Mouse (Mus musculus): Measurements from ENCODE around the gene Dpep3. TPM values are rescaled to one million over a fixed set of nuclear protein-coding genes. Genes with fewer than 3 reads are reported as not detected.
"Not testable (repeated sequence)": the region's sequence is repeated elsewhere in the genome, so short reads cannot be mapped to it uniquely, and the experiment has no call there.

The Dpep3 gene
- polyA plus RNA-seq, 1 experiment, result 0.05 TPM

DNA sequence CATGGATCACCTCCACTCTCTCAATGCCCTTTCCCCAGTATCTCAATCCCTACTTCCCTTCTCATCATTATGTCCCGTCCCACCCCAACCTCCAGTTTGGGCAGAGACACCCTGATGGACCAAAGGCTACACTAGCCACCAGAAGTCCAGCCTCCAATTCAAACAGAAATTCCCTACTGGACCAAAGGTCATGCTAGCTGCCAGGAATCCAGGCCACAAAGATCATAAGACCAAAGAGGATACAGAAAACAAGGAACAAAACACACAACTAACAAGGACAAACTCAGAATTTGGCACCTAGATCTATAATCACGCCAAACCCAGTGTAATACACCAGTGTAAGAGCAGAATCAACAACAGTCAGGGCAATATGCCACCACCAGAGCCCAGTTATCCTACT is 19.7 kb upstream of the Dpep3 start:
- H3K36me3 ChIP-seq (ENCODE audit: control insufficient read depth, insufficient read depth, low read length), result no peaks in the 10 kb centered on the region
- no peak overlapping the region for H3K4me3 ChIP-seq (ENCODE audit: insufficient read depth, low read depth, low read length)
- no peak for TF ChIP-seq CTCF (conservative IDR thresholded peaks at IDR 0.05; ENCODE audit: insufficient read depth, insufficient read length, low read depth, low read length)
- TF ChIP-seq POLR2A (IDR thresholded peaks at IDR 0.05; ENCODE audit: low read depth, low read length), result no peak
- 72% methylated on average over 2 of the region's 2 CpGs for WGBS
- DNase-seq, result peak; percentile 81
- no peaks in the 10 kb centered on the region for H3K27me3 ChIP-seq (replicated peaks; ENCODE audit: control insufficient read depth, insufficient read depth, low read length)
- peak overlapping the region; percentile 45 for H3K27ac ChIP-seq (ENCODE audit: insufficient read depth, low read depth, low read length)
- 0 out of 2 replicates have a peak, but pooled peaks cover 2% of the 10 kb centered on the region for H3K4me1 ChIP-seq (ENCODE audit: control insufficient read depth, insufficient read depth, low read length)

DNA sequence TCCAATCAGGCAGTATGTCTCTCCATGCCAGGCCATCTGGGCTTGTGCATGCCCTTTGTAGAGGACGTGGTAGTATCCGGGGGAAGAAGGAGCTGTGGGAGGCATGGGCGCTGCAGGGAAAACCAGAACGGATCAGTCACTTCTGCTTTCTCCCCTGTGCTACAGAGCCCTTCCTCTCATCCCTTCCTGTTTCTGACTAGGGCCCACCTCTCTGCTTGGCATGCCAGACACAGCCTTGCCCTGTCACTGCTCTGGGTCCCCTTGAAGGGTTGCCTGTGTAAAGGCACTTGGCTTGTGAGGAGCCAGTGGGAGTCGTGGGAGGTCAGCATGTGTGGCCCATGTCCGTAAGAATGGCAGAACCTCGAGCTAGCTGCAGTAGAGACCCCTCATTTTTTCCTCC is 17.1 kb upstream of the Dpep3 start:
- Histone ChIP-seq H3K4me3 (ENCODE audit: insufficient read depth, low read depth, low read length) (no peak overlapping the region), H3K27me3 (replicated peaks; ENCODE audit: control insufficient read depth, insufficient read depth, low read length) (no peaks in the 10 kb centered on the region), H3K36me3 (ENCODE audit: control insufficient read depth, insufficient read depth, low read length) (no peaks in the 10 kb centered on the region), H3K4me1 (ENCODE audit: control insufficient read depth, insufficient read depth, low read length) (0 out of 2 replicates have a peak, but pooled peaks cover 2% of the 10 kb centered on the region), H3K27ac (ENCODE audit: insufficient read depth, low read depth, low read length) (no peak overlapping the region)
- no peak for TF ChIP-seq CTCF (conservative IDR thresholded peaks at IDR 0.05; ENCODE audit: insufficient read depth, insufficient read length, low read depth, low read length)
- TF ChIP-seq POLR2A (IDR thresholded peaks at IDR 0.05; ENCODE audit: low read depth, low read length), result no peak
- WGBS, result 60% methylated on average over 7 of the region's 7 CpGs
- DNase-seq, result peak; percentile 12

DNA sequence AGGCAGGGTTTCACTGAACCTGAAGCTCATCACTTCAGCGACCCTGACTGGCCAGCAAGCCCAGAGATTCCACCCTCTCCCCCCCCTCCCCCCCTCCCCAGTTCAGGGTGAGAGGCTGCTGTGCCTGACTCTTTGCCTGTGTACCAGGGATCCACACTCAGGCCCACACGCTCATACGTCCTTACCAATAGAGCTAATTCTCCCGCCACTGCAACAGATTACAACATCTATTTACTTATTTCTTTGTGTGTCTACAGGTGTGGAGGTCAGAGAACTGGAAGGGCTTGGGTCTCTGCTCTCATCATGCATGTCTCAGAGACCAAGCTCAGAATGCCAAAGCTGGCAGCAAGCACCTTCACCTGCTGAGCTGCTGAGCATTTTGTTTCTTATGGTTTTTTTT is 14.0 kb upstream of the Dpep3 start:
- WGBS, result 72% methylated on average over 4 of the region's 4 CpGs
- TF ChIP-seq CTCF (conservative IDR thresholded peaks at IDR 0.05; ENCODE audit: insufficient read depth, insufficient read length, low read depth, low read length), result no peak

DNA sequence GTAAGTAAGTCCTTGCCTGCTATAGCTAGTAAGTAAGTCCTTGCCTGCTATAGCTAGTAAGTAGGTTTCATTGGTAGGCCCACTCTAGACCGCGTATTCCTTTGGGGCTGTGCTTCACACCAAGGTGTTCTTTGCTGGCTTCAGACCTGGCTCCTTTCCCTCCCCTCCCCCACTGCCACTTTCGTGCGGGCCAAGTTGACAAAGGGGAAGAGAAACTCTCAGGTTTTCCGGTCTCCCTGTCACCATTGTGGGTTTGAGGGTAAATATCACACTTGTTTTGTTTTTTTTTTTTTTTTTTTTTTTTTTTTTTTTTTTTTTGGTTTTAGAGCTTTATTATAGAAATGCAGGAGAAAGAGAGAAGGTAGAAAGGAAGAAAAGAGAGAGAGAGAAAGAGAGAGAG is 13.3 kb upstream of the Dpep3 start:
- Histone ChIP-seq H3K36me3 (ENCODE audit: control insufficient read depth, insufficient read depth, low read length) (no peaks in the 10 kb centered on the region), H3K27ac (ENCODE audit: insufficient read depth, low read depth, low read length) (no peak overlapping the region), H3K4me1 (ENCODE audit: control insufficient read depth, insufficient read depth, low read length) (no peaks in the 10 kb centered on the region), H3K4me3 (ENCODE audit: insufficient read depth, low read depth, low read length) (no peak overlapping the region), H3K27me3 (replicated peaks; ENCODE audit: control insufficient read depth, insufficient read depth, low read length) (no peaks in the 10 kb centered on the region)
- peak; percentile 7 for DNase-seq
- WGBS, result 63% methylated on average over 5 of the region's 5 CpGs
- TF ChIP-seq POLR2A (IDR thresholded peaks at IDR 0.05; ENCODE audit: low read depth, low read length) (no peak), CTCF (conservative IDR thresholded peaks at IDR 0.05; ENCODE audit: insufficient read depth, insufficient read length, low read depth, low read length) (no peak)

More for the DNA sequence above, 14.0 kb upstream of the Dpep3 start:
- Histone ChIP-seq H3K4me1 (ENCODE audit: control insufficient read depth, insufficient read depth, low read length) (no peaks in the 10 kb centered on the region), H3K27ac (ENCODE audit: insufficient read depth, low read depth, low read length) (no peak overlapping the region), H3K36me3 (ENCODE audit: control insufficient read depth, insufficient read depth, low read length) (no peaks in the 10 kb centered on the region), H3K27me3 (replicated peaks; ENCODE audit: control insufficient read depth, insufficient read depth, low read length) (no peaks in the 10 kb centered on the region), H3K4me3 (ENCODE audit: insufficient read depth, low read depth, low read length) (no peak overlapping the region)
- no peak for DNase-seq

DNA sequence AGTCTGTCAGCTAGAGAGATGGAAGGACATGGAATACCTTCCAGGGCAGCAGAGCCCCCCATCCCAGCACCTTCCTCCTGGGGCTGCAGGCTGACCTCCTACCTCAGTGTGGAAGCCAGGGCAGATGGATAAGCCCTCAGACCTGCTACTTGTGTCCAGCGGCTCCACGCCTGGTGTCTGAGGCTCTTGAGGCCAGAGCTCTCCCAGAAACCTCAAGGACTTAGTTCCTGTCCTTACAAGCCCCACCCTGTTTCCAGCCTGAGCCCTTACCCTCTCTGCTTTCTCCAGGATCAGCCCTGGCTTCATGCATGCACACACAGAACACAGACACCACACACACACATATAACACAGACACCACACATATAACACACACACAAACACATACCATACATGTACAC is 12.3 kb upstream of the Dpep3 start:
- no peak overlapping the region for H3K4me3 ChIP-seq (ENCODE audit: insufficient read depth, low read depth, low read length)
- H3K36me3 ChIP-seq (ENCODE audit: control insufficient read depth, insufficient read depth, low read length), result no peaks in the 10 kb centered on the region
- DNase-seq, result no peak
- H3K27me3 ChIP-seq (replicated peaks; ENCODE audit: control insufficient read depth, insufficient read depth, low read length), result no peaks in the 10 kb centered on the region
- 81% methylated on average over 2 of the region's 2 CpGs for WGBS
- TF ChIP-seq CTCF (conservative IDR thresholded peaks at IDR 0.05; ENCODE audit: insufficient read depth, insufficient read length, low read depth, low read length) (no peak), POLR2A (IDR thresholded peaks at IDR 0.05; ENCODE audit: low read depth, low read length) (no peak)
- no peaks in the 10 kb centered on the region for H3K4me1 ChIP-seq (ENCODE audit: control insufficient read depth, insufficient read depth, low read length)
- no peak overlapping the region for H3K27ac ChIP-seq (ENCODE audit: insufficient read depth, low read depth, low read length)

DNA sequence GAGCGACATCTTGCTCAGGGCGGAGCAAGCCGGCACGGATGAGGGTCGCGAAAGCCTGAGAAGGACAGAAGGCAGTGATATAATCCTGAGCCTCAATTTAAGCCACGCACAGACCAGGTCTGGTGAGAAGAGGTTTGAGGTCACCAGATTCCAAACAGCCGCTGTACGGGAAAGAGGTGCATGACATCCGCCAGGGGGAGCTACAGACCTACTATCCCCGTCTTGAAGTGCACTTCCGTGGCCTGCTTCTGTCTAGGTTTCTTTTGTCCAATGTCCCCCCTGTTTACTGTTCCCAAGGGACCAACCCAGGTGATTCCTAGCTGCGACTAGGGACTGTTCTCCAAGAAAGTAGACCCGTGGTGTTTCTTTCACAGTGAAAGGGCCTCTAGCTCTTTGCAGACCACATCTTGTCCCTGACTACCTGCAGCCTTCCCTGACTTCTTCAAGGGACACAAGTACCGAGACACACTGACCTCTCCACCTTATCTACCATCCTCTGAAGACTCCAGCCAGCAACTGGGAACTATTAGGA is 11.7 kb upstream of the Dpep3 start, which contains the start of gene Dus2:
Gene Dus2, plus strand, starts transcription at position 482 of the 532 bp plus-strand sequence.
- WGBS, result 8% methylated on average over 15 of the region's 15 CpGs
- Histone ChIP-seq H3K4me3 (ENCODE audit: insufficient read depth, low read depth, low read length) (no peak within 1 kb of the TSS), H3K36me3 (ENCODE audit: control insufficient read depth, insufficient read depth, low read length) (no peaks in the 10 kb centered on the region), H3K4me1 (ENCODE audit: control insufficient read depth, insufficient read depth, low read length) (no peaks in the 10 kb centered on the region), H3K27ac (ENCODE audit: insufficient read depth, low read depth, low read length) (no peak within 1 kb of the TSS), H3K27me3 (replicated peaks; ENCODE audit: control insufficient read depth, insufficient read depth, low read length) (no peaks in the 10 kb centered on the region)
- TF ChIP-seq CTCF (conservative IDR thresholded peaks at IDR 0.05; ENCODE audit: insufficient read depth, insufficient read length, low read depth, low read length), result peak; percentile 98
- TF ChIP-seq POLR2A (IDR thresholded peaks at IDR 0.05; ENCODE audit: low read depth, low read length), result no peak
- peak; percentile 83 for DNase-seq

DNA sequence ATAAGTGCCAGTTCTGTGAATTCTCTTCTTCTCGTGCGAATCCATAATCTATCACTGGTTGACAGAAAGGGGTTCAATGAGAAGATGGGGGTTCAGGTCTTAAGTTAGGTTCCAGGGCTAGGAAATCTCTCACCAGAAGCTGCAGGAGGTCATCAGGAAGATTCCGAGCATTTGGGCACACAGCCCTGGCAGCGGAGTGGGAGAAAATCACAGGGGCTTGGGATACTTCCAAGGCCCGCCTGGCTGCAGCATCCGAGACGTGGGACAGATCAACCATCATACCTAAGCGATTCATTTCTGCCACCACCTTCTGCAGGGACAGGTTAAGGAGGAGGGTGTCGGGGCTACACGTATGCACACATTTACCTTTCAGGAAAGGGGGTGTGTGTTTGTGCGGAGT is 9.3 kb upstream of the Dpep3 start:
- Histone ChIP-seq H3K4me1 (ENCODE audit: control insufficient read depth, insufficient read depth, low read length) (no peaks in the 10 kb centered on the region), H3K27me3 (replicated peaks; ENCODE audit: control insufficient read depth, insufficient read depth, low read length) (no peaks in the 10 kb centered on the region), H3K27ac (ENCODE audit: insufficient read depth, low read depth, low read length) (no peak overlapping the region), H3K36me3 (ENCODE audit: control insufficient read depth, insufficient read depth, low read length) (no peaks in the 10 kb centered on the region), H3K4me3 (ENCODE audit: insufficient read depth, low read depth, low read length) (no peak overlapping the region)
- TF ChIP-seq CTCF (conservative IDR thresholded peaks at IDR 0.05; ENCODE audit: insufficient read depth, insufficient read length, low read depth, low read length), result no peak
- no peak for TF ChIP-seq POLR2A (IDR thresholded peaks at IDR 0.05; ENCODE audit: low read depth, low read length)
- DNase-seq, result no peak
- WGBS, result 87% methylated on average over 11 of the region's 11 CpGs

DNA sequence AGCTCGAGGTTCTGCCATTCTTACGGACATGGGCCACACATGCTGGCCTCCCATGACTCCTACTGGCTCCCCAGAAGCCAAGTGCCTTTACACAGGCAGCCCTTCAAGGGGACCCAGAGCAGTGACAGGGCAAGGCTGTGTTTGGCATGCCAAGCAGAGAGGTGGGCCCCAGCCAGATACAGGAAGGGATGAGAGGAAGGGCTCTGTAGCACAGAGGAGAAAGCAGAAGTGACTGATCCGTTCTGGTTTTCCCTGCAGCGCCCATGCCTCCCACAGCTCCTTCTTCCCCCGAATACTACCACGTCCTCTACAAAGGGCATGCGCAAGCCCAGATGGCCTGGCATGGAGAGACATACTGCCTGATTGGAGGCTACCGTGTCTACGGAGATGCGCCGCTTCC is 4.2 kb upstream of the Dpep3 start:
- 83% methylated on average over 11 of the region's 11 CpGs for WGBS
- H3K36me3 ChIP-seq (ENCODE audit: control insufficient read depth, insufficient read depth, low read length); H3K27ac ChIP-seq (ENCODE audit: insufficient read depth, low read depth, low read length); H3K27me3 ChIP-seq (replicated peaks; ENCODE audit: control insufficient read depth, insufficient read depth, low read length); H3K4me3 ChIP-seq (ENCODE audit: insufficient read depth, low read depth, low read length); DNase-seq; H3K4me1 ChIP-seq (ENCODE audit: control insufficient read depth, insufficient read depth, low read length): not testable (repeated sequence)
